Mouse (Mus musculus) central nervous system, embryonic 14 days (tissue): ENCODE data around the gene Nr6a1. TPM values are rescaled to one million over a fixed set of nuclear protein-coding genes. Genes with fewer than 3 reads are reported as not detected.

Experiments
- polyA plus RNA-seq: library from polyadenylated mRNA; depleted of rRNA; stranded (reverse); fragments of >200 nt; gene quantifications from 2 replicates; pipeline ENCODE4 v1.2.3, GENCODE M21; 2012; rRNA removed

The Nr6a1 gene
- polyA plus RNA-seq, result 4.1 and 4.2 TPM in 2 replicates

GRCm38 (mm10) chr2:38927115-38927979 lies at the start of gene Nr6a1:
Gene Nr6a1 (minus strand): TSS chr2:38927688.

GRCm38 (mm10) chr2:38931851-38932667 lies 4.6 kb upstream of the Nr6a1 start, which contains the start of gene Olfml2a:
Gene Olfml2a (plus strand): TSS chr2:38931978.

GRCm38 (mm10) chr2:38714324-38714723 lies 213.2 kb downstream of the Nr6a1 start, which contains the start of gene Nr5a1:
Gene Nr5a1 (minus strand): TSS chr2:38714542.

Other genes starting within 250 kb of the Nr6a1 start
- gene Nr5a1, start 213.1 kb downstream of the Nr6a1 start, polyA plus RNA-seq, result 0.78 and 1.2 TPM in 2 replicates
- 3.5 and 8.0 TPM in 2 replicates for gene Olfml2a, start 4.3 kb upstream of the Nr6a1 start, polyA plus RNA-seq
- 0.94 and 1.3 TPM in 2 replicates for gene Wdr38, start 69.8 kb upstream of the Nr6a1 start, polyA plus RNA-seq
- gene Arpc5l, start 77.7 kb upstream of the Nr6a1 start, polyA plus RNA-seq, result 75.0 and 77.2 TPM in 2 replicates
- gene Rpl35, start 77.9 kb upstream of the Nr6a1 start, polyA plus RNA-seq, result 628 and 699 TPM in 2 replicates
- gene Golga1, start 137.9 kb upstream of the Nr6a1 start, polyA plus RNA-seq, result 48.7 and 52.8 TPM in 2 replicates